In genomic region chr8:72385737-72386136, GRCm38 (mm10) we compare ENCODE assay signal across 27 mouse cellular contexts. TPM values are rescaled to one million over a fixed set of nuclear protein-coding genes. Genes with fewer than 3 reads are reported as not detected.
"Had no signal": no experiment of that assay in that cellular context is flagged by ENCODE, and none has a peak within 500 bp of the region (broad histone marks: within the 10 kb centered on the region; RNA-seq: fewer than 3 reads in every experiment).

No protein-coding gene starts in this region.

- H3K27me3 ChIP-seq: embryonic facial prominence, embryonic 12.5 days; embryonic facial prominence, embryonic 13.5 days; embryonic facial prominence, embryonic 15.5 days; forebrain, embryonic 12.5 days; forebrain, embryonic 13.5 days; forebrain, embryonic 15.5 days had no signal

- H3K4me3 ChIP-seq: embryonic facial prominence, embryonic 10.5 days; embryonic facial prominence, embryonic 12.5 days; embryonic facial prominence, embryonic 13.5 days; embryonic facial prominence, embryonic 15.5 days; erythroblast, embryonic 14.5 days; forebrain, embryonic 10.5 days; forebrain, embryonic 12.5 days; forebrain, embryonic 13.5 days; forebrain, embryonic 15.5 days; gastrocnemius, adult 2 months; heart, adult 2 months had no signal

- H3K27ac ChIP-seq: embryonic facial prominence, embryonic 10.5 days; embryonic facial prominence, embryonic 12.5 days; embryonic facial prominence, embryonic 13.5 days; embryonic facial prominence, embryonic 15.5 days; forebrain, embryonic 10.5 days; forebrain, embryonic 12.5 days; forebrain, embryonic 13.5 days; forebrain, embryonic 15.5 days; gastrocnemius, adult 2 months; heart, adult 2 months had no signal

- H3K9ac ChIP-seq: embryonic facial prominence, embryonic 12.5 days; embryonic facial prominence, embryonic 13.5 days; embryonic facial prominence, embryonic 15.5 days; forebrain, embryonic 12.5 days; forebrain, embryonic 13.5 days; forebrain, embryonic 15.5 days; forebrain, postnatal 0 days had no signal

- DNase-seq: cerebellum, adult 8-10 months; cerebellum, adult 9-10 months; cerebellum, adult 9-11 months; cerebellum, postnatal 10 days; cerebellum, postnatal 14 days; cerebellum, postnatal 25 days; cerebellum, postnatal 36 days; embryo, embryonic 11 days; forebrain, postnatal 0 days; gastrocnemius, adult 2 months; gastrocnemius, postnatal 10 days; gastrocnemius, postnatal 14 days; gastrocnemius, postnatal 25 days; gastrocnemius, postnatal 36 days; heart, adult 18-20 months; heart, adult 2 months had no signal

- H3K4me2 ChIP-seq: embryonic facial prominence, embryonic 12.5 days; embryonic facial prominence, embryonic 13.5 days; embryonic facial prominence, embryonic 15.5 days; forebrain, embryonic 12.5 days; forebrain, embryonic 13.5 days; forebrain, embryonic 15.5 days had no signal

- ATAC-seq: forebrain, embryonic 13.5 days; forebrain, embryonic 14.5 days; forebrain, embryonic 15.5 days; forebrain, embryonic 16.5 days; forebrain, postnatal 0 days had no signal

- H3K9me3 ChIP-seq: embryonic facial prominence, embryonic 10.5 days; embryonic facial prominence, embryonic 12.5 days; embryonic facial prominence, embryonic 13.5 days; embryonic facial prominence, embryonic 15.5 days; forebrain, embryonic 10.5 days; forebrain, embryonic 12.5 days; forebrain, embryonic 13.5 days; forebrain, embryonic 15.5 days had no signal

- H3K4me1 ChIP-seq: embryonic facial prominence, embryonic 10.5 days; embryonic facial prominence, embryonic 12.5 days; embryonic facial prominence, embryonic 13.5 days; embryonic facial prominence, embryonic 15.5 days; forebrain, embryonic 10.5 days; forebrain, embryonic 12.5 days; forebrain, embryonic 13.5 days; forebrain, embryonic 15.5 days had no signal

RNA-seq across cellular contexts. Expression of gene Calr3, which starts 57.9 kb away (rescaled TPM):
- polyA plus RNA-seq: erythroblast, embryonic 14.5 days had no signal
